Mouse (Mus musculus): Measurements from ENCODE around the gene Taar7b. TPM values are rescaled to one million over a fixed set of nuclear protein-coding genes. Genes with fewer than 3 reads are reported as not detected.

Gene Taar7b
- polyA plus RNA-seq, 1 experiment from 2014 or later = not detected

GRCm38 (mm10) chr10:23993381-23993780 is 6.4 kb upstream of the Taar7b start, which contains the start of gene Taar7a:
Gene Taar7a, minus strand, starts transcription at chr10:23993481.
- no peaks in the 10 kb centered on the region for H3K27me3 ChIP-seq (replicated peaks; ENCODE audit: control insufficient read depth, insufficient read depth, low read length)
- no peak for ATAC-seq
- no peak within 1 kb of the TSS for H3K9ac ChIP-seq (ENCODE audit: low read depth, low read length)
- no peak within 1 kb of the TSS for H3K27ac ChIP-seq (ENCODE audit: low read depth, low read length)
- 84% methylated on average over 3 of the region's 3 CpGs for WGBS
- H3K4me1 ChIP-seq (replicated peaks; ENCODE audit: control insufficient read depth, insufficient read depth, low read length) = no peaks in the 10 kb centered on the region
- no peak within 1 kb of the TSS for H3K4me2 ChIP-seq (replicated peaks; ENCODE audit: low read depth)
- H3K4me3 ChIP-seq (ENCODE audit: low read depth, low read length) = no peak within 1 kb of the TSS
- no peaks in the 10 kb centered on the region for H3K9me3 ChIP-seq (ENCODE audit: control insufficient read depth)
- no peak for TF ChIP-seq CTCF (IDR thresholded peaks at IDR 0.05; ENCODE audit: low read depth)
- no peaks in the 10 kb centered on the region for H3K36me3 ChIP-seq (ENCODE audit: control insufficient read depth, insufficient read depth)

GRCm38 (mm10) chr10:24006442-24006841 is 6.7 kb downstream of the Taar7b start:
- no peaks in the 10 kb centered on the region for H3K4me1 ChIP-seq (replicated peaks; ENCODE audit: control insufficient read depth, insufficient read depth, low read length)
- H3K4me2 ChIP-seq (replicated peaks; ENCODE audit: low read depth) = no peak overlapping the region
- no peaks in the 10 kb centered on the region for H3K36me3 ChIP-seq (ENCODE audit: control insufficient read depth, insufficient read depth)
- no peak overlapping the region for H3K27ac ChIP-seq (ENCODE audit: low read depth, low read length)
- no peak for TF ChIP-seq CTCF (IDR thresholded peaks at IDR 0.05; ENCODE audit: low read depth)
- ATAC-seq = no peak
- no peaks in the 10 kb centered on the region for H3K9me3 ChIP-seq (ENCODE audit: control insufficient read depth)
- H3K4me3 ChIP-seq (ENCODE audit: low read depth, low read length) = no peak overlapping the region
- no peaks in the 10 kb centered on the region for H3K27me3 ChIP-seq (replicated peaks; ENCODE audit: control insufficient read depth, insufficient read depth, low read length)
- H3K9ac ChIP-seq (ENCODE audit: low read depth, low read length) = no peak overlapping the region
- 65% methylated on average over 1 of the region's 1 CpGs for WGBS

- Histone ChIP-seq H3K27me3 (replicated peaks; ENCODE audit: control insufficient read depth, insufficient read depth, low read length) (no peaks in the 10 kb centered on the region), H3K4me1 (replicated peaks; ENCODE audit: control insufficient read depth, insufficient read depth, low read length) (no peaks in the 10 kb centered on the region), H3K36me3 (ENCODE audit: control insufficient read depth, insufficient read depth) (no peaks in the 10 kb centered on the region), H3K9ac (ENCODE audit: low read depth, low read length) (no peak overlapping the region), H3K4me3 (ENCODE audit: low read depth, low read length) (no peak overlapping the region), H3K4me2 (replicated peaks; ENCODE audit: low read depth) (no peak overlapping the region), H3K27ac (ENCODE audit: low read depth, low read length) (no peak overlapping the region), H3K9me3 (ENCODE audit: control insufficient read depth) (no peaks in the 10 kb centered on the region)
- ATAC-seq = no peak
- TF ChIP-seq CTCF (IDR thresholded peaks at IDR 0.05; ENCODE audit: low read depth) = no peak
- 42% methylated on average over 2 of the region's 2 CpGs for WGBS
These were observed 7.3 kb downstream of the Taar7b start for GRCm38 (mm10) chr10:24007034-24007433.

GRCm38 (mm10) chr10:24008143-24008542 is 8.4 kb downstream of the Taar7b start:
- WGBS = 78% methylated on average over 1 of the region's 1 CpGs

GRCm38 (mm10) chr10:24026922-24027321 is 27.2 kb downstream of the Taar7b start, which contains the start of gene Taar7d:
Gene Taar7d, plus strand, starts transcription at chr10:24027222.
- Histone ChIP-seq H3K4me3 (ENCODE audit: low read depth, low read length) (no peak within 1 kb of the TSS), H3K27ac (ENCODE audit: low read depth, low read length) (no peak within 1 kb of the TSS), H3K4me2 (replicated peaks; ENCODE audit: low read depth) (no peak within 1 kb of the TSS), H3K9ac (ENCODE audit: low read depth, low read length) (no peak within 1 kb of the TSS), H3K36me3 (ENCODE audit: control insufficient read depth, insufficient read depth) (no peaks in the 10 kb centered on the region), H3K4me1 (replicated peaks; ENCODE audit: control insufficient read depth, insufficient read depth, low read length) (no peaks in the 10 kb centered on the region), H3K9me3 (ENCODE audit: control insufficient read depth) (no peaks in the 10 kb centered on the region), H3K27me3 (replicated peaks; ENCODE audit: control insufficient read depth, insufficient read depth, low read length) (no peaks in the 10 kb centered on the region)
- no peak for TF ChIP-seq CTCF (IDR thresholded peaks at IDR 0.05; ENCODE audit: low read depth)
- ATAC-seq = no peak

More at GRCm38 (mm10) chr10:24008143-24008542, 8.4 kb downstream of the Taar7b start:
- no peak for TF ChIP-seq CTCF (IDR thresholded peaks at IDR 0.05; ENCODE audit: low read depth)
- Histone ChIP-seq H3K36me3 (ENCODE audit: control insufficient read depth, insufficient read depth) (no peaks in the 10 kb centered on the region), H3K4me3 (ENCODE audit: low read depth, low read length) (no peak overlapping the region), H3K27me3 (replicated peaks; ENCODE audit: control insufficient read depth, insufficient read depth, low read length) (no peaks in the 10 kb centered on the region), H3K9me3 (ENCODE audit: control insufficient read depth) (no peaks in the 10 kb centered on the region), H3K4me1 (replicated peaks; ENCODE audit: control insufficient read depth, insufficient read depth, low read length) (no peaks in the 10 kb centered on the region), H3K4me2 (replicated peaks; ENCODE audit: low read depth) (no peak overlapping the region), H3K27ac (ENCODE audit: low read depth, low read length) (no peak overlapping the region), H3K9ac (ENCODE audit: low read depth, low read length) (no peak overlapping the region)
- no peak for ATAC-seq

- H3K4me2 ChIP-seq (replicated peaks; ENCODE audit: low read depth) = no peak overlapping the region
- no peak for ATAC-seq
- H3K9me3 ChIP-seq (ENCODE audit: control insufficient read depth) = no peaks in the 10 kb centered on the region
- H3K27ac ChIP-seq (ENCODE audit: low read depth, low read length) = no peak overlapping the region
- H3K36me3 ChIP-seq (ENCODE audit: control insufficient read depth, insufficient read depth) = no peaks in the 10 kb centered on the region
- H3K27me3 ChIP-seq (replicated peaks; ENCODE audit: control insufficient read depth, insufficient read depth, low read length) = no peaks in the 10 kb centered on the region
- H3K4me1 ChIP-seq (replicated peaks; ENCODE audit: control insufficient read depth, insufficient read depth, low read length) = no peaks in the 10 kb centered on the region
- no peak overlapping the region for H3K4me3 ChIP-seq (ENCODE audit: low read depth, low read length)
- TF ChIP-seq CTCF (IDR thresholded peaks at IDR 0.05; ENCODE audit: low read depth) = no peak
- H3K9ac ChIP-seq (ENCODE audit: low read depth, low read length) = no peak overlapping the region
These were observed 31.6 kb downstream of the Taar7b start for GRCm38 (mm10) chr10:24031347-24031746.

GRCm38 (mm10) chr10:24037314-24037713 is 37.6 kb downstream of the Taar7b start, which contains the start of gene Taar7e:
Gene Taar7e, plus strand, starts transcription at chr10:24037614.
- Histone ChIP-seq H3K27me3 (replicated peaks; ENCODE audit: control insufficient read depth, insufficient read depth, low read length) (no peaks in the 10 kb centered on the region), H3K4me2 (replicated peaks; ENCODE audit: low read depth) (no peak within 1 kb of the TSS), H3K9ac (ENCODE audit: low read depth, low read length) (no peak within 1 kb of the TSS), H3K9me3 (ENCODE audit: control insufficient read depth) (no peaks in the 10 kb centered on the region), H3K36me3 (ENCODE audit: control insufficient read depth, insufficient read depth) (no peaks in the 10 kb centered on the region), H3K4me1 (replicated peaks; ENCODE audit: control insufficient read depth, insufficient read depth, low read length) (no peaks in the 10 kb centered on the region), H3K4me3 (ENCODE audit: low read depth, low read length) (no peak within 1 kb of the TSS), H3K27ac (ENCODE audit: low read depth, low read length) (no peak within 1 kb of the TSS)
- TF ChIP-seq CTCF (IDR thresholded peaks at IDR 0.05; ENCODE audit: low read depth) = no peak
- 91% methylated on average over 2 of the region's 2 CpGs for WGBS
- ATAC-seq = no peak
